Mouse (Mus musculus) embryo, embryonic 9.5 days (tissue): ENCODE data around the gene H2-Q1.
"Not testable (repeated sequence)": the region's sequence is repeated elsewhere in the genome, so short reads cannot be mapped to it uniquely, and the experiment has no call there.

Source experiments
- DNase-seq: peaks from one replicate; pipeline ENCODE4 v3.0.0-alpha.2; 2017; ENCODE audit errors: extremely low spot score

The H2-Q1 gene

GRCm38 (mm10) chr17:35342711-35343476 lies 22.7 kb downstream of the H2-Q1 start:
- peak; percentile 25 for DNase-seq

- not testable (repeated sequence) for DNase-seq
Measured at GRCm38 (mm10) chr17:35347659-35348058, 27.5 kb downstream of the H2-Q1 start.

GRCm38 (mm10) chr17:35353275-35353674 lies 33.1 kb downstream of the H2-Q1 start:
- not testable (repeated sequence) for DNase-seq

GRCm38 (mm10) chr17:35354071-35354470 lies 33.9 kb downstream of the H2-Q1 start:
- no peak for DNase-seq

- DNase-seq, result no peak
Measured at GRCm38 (mm10) chr17:35357086-35357485, 36.9 kb downstream of the H2-Q1 start.

GRCm38 (mm10) chr17:35358763-35359469 lies 38.7 kb downstream of the H2-Q1 start:
- DNase-seq, result peak; percentile 12

GRCm38 (mm10) chr17:35359470-35359862 lies 39.3 kb downstream of the H2-Q1 start:
- DNase-seq, result peak; percentile 23
